Comparison of ENCODE assay signal across 8 mouse cellular contexts in genomic region chr12:59265207-59265941, GRCm38 (mm10). TPM values are rescaled to one million over a fixed set of nuclear protein-coding genes. Genes with fewer than 3 reads are reported as not detected.
A peak's percentile ranks its signal among the peaks of the same experiment; 100 is the strongest.
DNase-seq lines count a peak whose midpoint lies in the region; ATAC-seq lines count a peak whose summit lies in the region.

No protein-coding gene starts in this region.

- no peak for ATAC-seq in inflammation-experienced regulatory T-cells, adult 6 months

- intact Hi-C loops in left cerebral cortex, postnatal 25 days (cut with DNase I), result loop anchor here (10.0 kb wide), 2 partner anchors 359 to 529 kb away; no protein-coding TSS in a partner anchor

- peak; percentile 13 for DNase-seq in thymus, postnatal 4 days
- DNase-seq in thymus, postnatal 10 days (ENCODE audit: low spot score in 2 of 2), result no peak
- DNase-seq in embryo, embryonic 10.5 days (ENCODE audit: low spot score), result peak; percentile 80
- peak; percentile 31 for DNase-seq in heart, postnatal 4 days
- DNase-seq in left cerebral cortex, postnatal 25 days (ENCODE audit: low spot score in 2 of 2), result peak; percentile 68 to 85
- peak; percentile 74 for DNase-seq in retina, postnatal 1 day
- no peak for DNase-seq in urinary bladder, postnatal 25 days (ENCODE audit: low spot score)

RNA-seq across cellular contexts. Expression of gene Fbxo33, which starts 45.8 kb away (rescaled TPM):
- total RNA-seq in heart, postnatal 4 days (2021), result 1 to 10 TPM; 7.6 to 9.9 TPM
- 10 to 100 TPM; 65.3 to 66.0 TPM for total RNA-seq in left cerebral cortex, postnatal 25 days (2021)
- polyA plus RNA-seq in inflammation-experienced regulatory T-cells, adult 6 months (2017; shearing (Covaris generic)), result 10 to 100 TPM; 11.4 to 20.7 (median 17.2) TPM

Comparison
In these comparisons a context has a peak if more than half of its experiments do, and no peak if none do; other contexts are left out.
1. DNase-seq: peak in thymus, postnatal 4 days (single experiment), embryo, embryonic 10.5 days (single experiment), heart, postnatal 4 days (single experiment), left cerebral cortex, postnatal 25 days (2 of 2) and retina, postnatal 1 day (single experiment); none in thymus, postnatal 10 days (0 of 2) and urinary bladder, postnatal 25 days (single experiment).
2. RNA of gene Fbxo33, which starts 45.8 kb away (total RNA-seq): 65.3 to 66.0 TPM in left cerebral cortex, postnatal 25 days; 7.6 to 9.9 TPM in heart, postnatal 4 days; every median in the first group is over 4 times any median in the second.